In genomic region chr2:25484901-25485647, GRCm38 (mm10) we compare ENCODE assay signal across 15 mouse cellular contexts. TPM values are rescaled to one million over a fixed set of nuclear protein-coding genes. Genes with fewer than 3 reads are reported as not detected.
DNase-seq lines count a peak whose midpoint lies in the region; ATAC-seq and TF ChIP-seq lines count a peak whose summit lies in the region.
"Had no signal": no experiment of that assay in that cellular context is flagged by ENCODE, and none has a peak within 500 bp of the region (broad histone marks: within the 10 kb centered on the region; RNA-seq: fewer than 3 reads in every experiment).

No protein-coding gene starts in this region.

- no peak for TF ChIP-seq EP300 in liver, embryonic 14.5 days (IDR thresholded peaks at IDR 0.05; ENCODE audit: low read depth)

- H3K36me3 ChIP-seq in midbrain, postnatal 0 days (ENCODE audit: insufficient read depth, low read length) = no peaks in the 10 kb centered on the region
- H3K36me3 ChIP-seq in midbrain, embryonic 10.5 days = no peaks in the 10 kb centered on the region
- H3K36me3 ChIP-seq in intestine, embryonic 16.5 days (ENCODE audit: control insufficient read depth, insufficient read depth, low read length) = no peaks in the 10 kb centered on the region
- no peaks in the 10 kb centered on the region for H3K36me3 ChIP-seq in liver, embryonic 14.5 days (replicated peaks; ENCODE audit: control insufficient read depth, insufficient read depth, low read depth)
- H3K36me3 ChIP-seq in forebrain, embryonic 14.5 days (ENCODE audit: control insufficient read depth, insufficient read depth, low read length) = no peaks in the 10 kb centered on the region
- no peaks in the 10 kb centered on the region for H3K36me3 ChIP-seq in midbrain, embryonic 16.5 days (ENCODE audit: control insufficient read depth, insufficient read depth, low read length)
- H3K36me3 ChIP-seq: limb, embryonic 15.5 days had no signal

- H3K9me3 ChIP-seq in midbrain, postnatal 0 days (ENCODE audit: low read length) = no peaks in the 10 kb centered on the region
- H3K9me3 ChIP-seq in midbrain, embryonic 10.5 days (replicated peaks) = no peaks in the 10 kb centered on the region
- no peaks in the 10 kb centered on the region for H3K9me3 ChIP-seq in intestine, embryonic 16.5 days (ENCODE audit: control insufficient read depth, low read length)
- no peaks in the 10 kb centered on the region for H3K9me3 ChIP-seq in liver, embryonic 14.5 days (ENCODE audit: control insufficient read depth, low read length)
- H3K9me3 ChIP-seq in forebrain, embryonic 14.5 days (replicated peaks; ENCODE audit: control insufficient read depth, low read length) = no peaks in the 10 kb centered on the region
- H3K9me3 ChIP-seq in midbrain, embryonic 16.5 days (replicated peaks; ENCODE audit: control insufficient read depth, low read length, poor library complexity, severe bottlenecking) = no peaks in the 10 kb centered on the region
- H3K9me3 ChIP-seq: limb, embryonic 15.5 days had no signal

- TF ChIP-seq CTCF in midbrain, postnatal 0 days (IDR thresholded peaks at IDR 0.05) = no peak
- TF ChIP-seq CTCF in liver, embryonic 14.5 days (IDR thresholded peaks at IDR 0.05; ENCODE audit: low read depth) = no peak

- H3K4me2 ChIP-seq in midbrain, postnatal 0 days (ENCODE audit: low read depth, low read length, poor library complexity, severe bottlenecking) = no peak overlapping the region
- 0 out of 2 replicates have a peak overlapping the region, but pooled peaks have one; percentile 12 for H3K4me2 ChIP-seq in intestine, embryonic 16.5 days (ENCODE audit: low read depth, low read length)
- no peak overlapping the region for H3K4me2 ChIP-seq in liver, embryonic 14.5 days (ENCODE audit: low read depth)
- no peak overlapping the region for H3K4me2 ChIP-seq in forebrain, embryonic 14.5 days (ENCODE audit: low read length)
- no peak overlapping the region for H3K4me2 ChIP-seq in midbrain, embryonic 16.5 days (ENCODE audit: low read length)
- H3K4me2 ChIP-seq: limb, embryonic 15.5 days had no signal

- H3K27me3 ChIP-seq in midbrain, postnatal 0 days (ENCODE audit: insufficient read depth, low read length) = no peaks in the 10 kb centered on the region
- no peaks in the 10 kb centered on the region for H3K27me3 ChIP-seq in midbrain, embryonic 10.5 days (ENCODE audit: low read depth, poor library complexity, severe bottlenecking)
- no peaks in the 10 kb centered on the region for H3K27me3 ChIP-seq in intestine, embryonic 16.5 days (replicated peaks; ENCODE audit: control insufficient read depth, insufficient read depth, low read length)
- no peaks in the 10 kb centered on the region for H3K27me3 ChIP-seq in liver, embryonic 14.5 days (ENCODE audit: control insufficient read depth, insufficient read depth, low read length)
- no peaks in the 10 kb centered on the region for H3K27me3 ChIP-seq in forebrain, embryonic 14.5 days (replicated peaks; ENCODE audit: control insufficient read depth, insufficient read depth, low read length)
- no peaks in the 10 kb centered on the region for H3K27me3 ChIP-seq in midbrain, embryonic 16.5 days (ENCODE audit: control insufficient read depth, insufficient read depth, low read depth, low read length)

- no peak for ATAC-seq in midbrain, postnatal 0 days (ENCODE audit: low FRiP score)
- peak; percentile 79 for ATAC-seq in intestine, embryonic 16.5 days
- ATAC-seq in liver, embryonic 14.5 days (ENCODE audit: insufficient read depth) = peak; percentile 66
- ATAC-seq in erythroid progenitor cell, adult 5-6 weeks (replicated peaks; ENCODE audit: low FRiP score, poor library complexity, severe bottlenecking) = no peak
- no peak for ATAC-seq in forebrain, embryonic 14.5 days
- no peak for ATAC-seq in midbrain, embryonic 16.5 days
- ATAC-seq: CD4-positive, CD25-positive, alpha-beta regulatory T cell, adult 4 months had no signal

- WGBS in midbrain, postnatal 0 days = 65% methylated on average over 11 of the region's 11 CpGs
- WGBS in midbrain, embryonic 10.5 days = 75% methylated on average over 11 of the region's 11 CpGs
- 47% methylated on average over 11 of the region's 11 CpGs for WGBS in intestine, embryonic 16.5 days
- WGBS in liver, embryonic 14.5 days (ENCODE audit: insufficient replicate concordance) = 56% methylated on average over 11 of the region's 11 CpGs
- 70% methylated on average over 11 of the region's 11 CpGs for WGBS in forebrain, embryonic 14.5 days
- WGBS in midbrain, embryonic 16.5 days = 66% methylated on average over 11 of the region's 11 CpGs

- H3K9ac ChIP-seq in midbrain, postnatal 0 days (replicated peaks; ENCODE audit: low read length, poor library complexity, severe bottlenecking) = no peak overlapping the region
- peak overlapping the region; percentile 29; the same call in 1 of the 2 replicates for H3K9ac ChIP-seq in intestine, embryonic 16.5 days (ENCODE audit: low read depth, low read length)
- H3K9ac ChIP-seq in liver, embryonic 14.5 days (replicated peaks) = no peak overlapping the region
- H3K9ac ChIP-seq in forebrain, embryonic 14.5 days (ENCODE audit: low read length) = no peak overlapping the region
- H3K9ac ChIP-seq in midbrain, embryonic 16.5 days (ENCODE audit: low read depth, low read length) = no peak overlapping the region
- H3K9ac ChIP-seq: limb, embryonic 15.5 days had no signal

- H3K4me3 ChIP-seq in midbrain, postnatal 0 days (ENCODE audit: low read depth, low read length) = no peak overlapping the region
- no peak overlapping the region for H3K4me3 ChIP-seq in midbrain, embryonic 10.5 days
- no peak overlapping the region for H3K4me3 ChIP-seq in intestine, embryonic 16.5 days (ENCODE audit: low read length)
- H3K4me3 ChIP-seq in liver, embryonic 14.5 days (ENCODE audit: insufficient read depth in 1 of 2, low read depth in 2 of 2, low read length in 2 of 2) = no peak overlapping the region
- H3K4me3 ChIP-seq in forebrain, embryonic 14.5 days (ENCODE audit: low read depth, low read length) = no peak overlapping the region
- no peak overlapping the region for H3K4me3 ChIP-seq in midbrain, embryonic 16.5 days (ENCODE audit: low read depth, low read length)
- H3K4me3 ChIP-seq: limb, embryonic 15.5 days had no signal

- no peak overlapping the region for H3K27ac ChIP-seq in midbrain, postnatal 0 days (ENCODE audit: low read depth, low read length)
- no peak overlapping the region for H3K27ac ChIP-seq in midbrain, embryonic 10.5 days (replicated peaks)
- H3K27ac ChIP-seq in intestine, embryonic 16.5 days (ENCODE audit: low read length) = peak overlapping the region; percentile 39
- H3K27ac ChIP-seq in liver, embryonic 14.5 days = no peak overlapping the region
- H3K27ac ChIP-seq in forebrain, embryonic 14.5 days (ENCODE audit: low read depth, low read length) = no peak overlapping the region
- no peak overlapping the region for H3K27ac ChIP-seq in midbrain, embryonic 16.5 days (ENCODE audit: low read length)
- H3K27ac ChIP-seq: limb, embryonic 15.5 days had no signal

- no peaks in the 10 kb centered on the region for H3K4me1 ChIP-seq in midbrain, postnatal 0 days (ENCODE audit: insufficient read depth, low read length)
- 0 out of 2 replicates have a peak, but pooled peaks cover 6% of the 10 kb centered on the region for H3K4me1 ChIP-seq in midbrain, embryonic 10.5 days
- H3K4me1 ChIP-seq in intestine, embryonic 16.5 days (ENCODE audit: control insufficient read depth, insufficient read depth, low read length) = peaks cover 15% of the 10 kb centered on the region
- H3K4me1 ChIP-seq in liver, embryonic 14.5 days (replicated peaks; ENCODE audit: control insufficient read depth in 2 of 2, insufficient read depth in 2 of 2, low read length in 1 of 2) = peaks cover 0 to 20% of the 10 kb centered on the region in 2 experiments; a peak in 2 of 4 replicates
- H3K4me1 ChIP-seq in forebrain, embryonic 14.5 days (ENCODE audit: control insufficient read depth, insufficient read depth, low read length) = no peaks in the 10 kb centered on the region
- H3K4me1 ChIP-seq in midbrain, embryonic 16.5 days (ENCODE audit: control insufficient read depth, insufficient read depth, low read length) = no peaks in the 10 kb centered on the region
- H3K4me1 ChIP-seq: limb, embryonic 15.5 days had no signal

- peak; percentile 19 for DNase-seq in midbrain, postnatal 0 days (ENCODE audit: low spot score)
- DNase-seq in midbrain, embryonic 10.5 days (ENCODE audit: low spot score) = no peak
- DNase-seq in liver, embryonic 14.5 days (ENCODE audit: low read depth in 3 of 3, low spot score in 3 of 3) = no peak
- DNase-seq in yolk sac, embryonic 10.5 days (ENCODE audit: low spot score) = peak; percentile 86
- DNase-seq in forebrain, embryonic 14.5 days (ENCODE audit: low spot score) = no peak
- DNase-seq: heart, adult 18-20 months; heart, postnatal 4 days had no signal

RNA-seq across cellular contexts. Expression of gene Lcn12, which starts 8.6 kb away (rescaled TPM):
- not detected in 2 replicates for total RNA-seq in midbrain, postnatal 0 days (2014; rRNA removed)
- not detected in 2 replicates for polyA plus RNA-seq in midbrain, postnatal 0 days (2015; fragmentation: Nextera tagmentation; extraction: Ambion mirVana)
- polyA plus RNA-seq in midbrain, embryonic 10.5 days (2016; fragmentation: Nextera tagmentation; extraction: Ambion mirVana) = not detected in 2 replicates
- 0.32 TPM in 1 of 2 replicates, not detected in the other for polyA plus RNA-seq in intestine, embryonic 16.5 days (2015; fragmentation: Nextera tagmentation; extraction: Ambion mirVana)
- polyA plus RNA-seq in liver, embryonic 14.5 days (2012; rRNA removed) = not detected in 2 replicates
- polyA plus RNA-seq in liver, embryonic 14.5 days (2014; fragmentation: Nextera tagmentation; extraction: Ambion mirVana) = not detected in 2 replicates
- not detected in 2 replicates for total RNA-seq in erythroid progenitor cell, adult 5-6 weeks (2015; ENCODE audit: low replicate concordance)
- total RNA-seq in erythroid progenitor cell, adult 5-6 weeks (2017; ENCODE audit: low replicate concordance) = not detected in 2 replicates
- polyA plus RNA-seq in forebrain, embryonic 14.5 days (2014; fragmentation: Nextera tagmentation; extraction: Ambion mirVana) = not detected in 2 replicates
- polyA plus RNA-seq in midbrain, embryonic 16.5 days (2015; fragmentation: Nextera tagmentation; extraction: Ambion mirVana) = not detected in 2 replicates
- total RNA-seq: heart, adult 18-20 months; heart, postnatal 4 days; layer of hippocampus, adult 8-10 months had no signal
- polyA plus RNA-seq: CD4-positive, CD25-positive, alpha-beta regulatory T cell, adult 4 months; forebrain, embryonic 11.5 days; limb, embryonic 15.5 days; neural tube, embryonic 14.5 days had no signal

RNA-seq across cellular contexts. Expression of gene Ptgds, which starts 15.2 kb away (rescaled TPM):
- total RNA-seq in midbrain, postnatal 0 days (2014; rRNA removed) = 2,128 and 2,726 TPM in 2 replicates
- 2,827 and 3,075 TPM in 2 replicates for polyA plus RNA-seq in midbrain, postnatal 0 days (2015; fragmentation: Nextera tagmentation; extraction: Ambion mirVana)
- 0.16 TPM in 1 of 2 replicates, not detected in the other for polyA plus RNA-seq in midbrain, embryonic 10.5 days (2016; fragmentation: Nextera tagmentation; extraction: Ambion mirVana)
- 4.0 and 4.5 TPM in 2 replicates for polyA plus RNA-seq in intestine, embryonic 16.5 days (2015; fragmentation: Nextera tagmentation; extraction: Ambion mirVana)
- polyA plus RNA-seq in liver, embryonic 14.5 days (2012; rRNA removed) = 0.47 and 0.96 TPM in 2 replicates
- 0.17 TPM in 1 of 2 replicates, not detected in the other for polyA plus RNA-seq in liver, embryonic 14.5 days (2014; fragmentation: Nextera tagmentation; extraction: Ambion mirVana)
- total RNA-seq in erythroid progenitor cell, adult 5-6 weeks (2015; ENCODE audit: low replicate concordance) = not detected in 2 replicates
- not detected in 2 replicates for total RNA-seq in erythroid progenitor cell, adult 5-6 weeks (2017; ENCODE audit: low replicate concordance)
- polyA plus RNA-seq in forebrain, embryonic 14.5 days (2014; fragmentation: Nextera tagmentation; extraction: Ambion mirVana) = 170 and 301 TPM in 2 replicates
- 465 and 593 TPM in 2 replicates for polyA plus RNA-seq in midbrain, embryonic 16.5 days (2015; fragmentation: Nextera tagmentation; extraction: Ambion mirVana)
- polyA plus RNA-seq: CD4-positive, CD25-positive, alpha-beta regulatory T cell, adult 4 months had no signal

RNA-seq across cellular contexts. Expression of gene Fbxw5, which starts 15.5 kb away (rescaled TPM):
- total RNA-seq in midbrain, postnatal 0 days (2014; rRNA removed) = 131 and 148 TPM in 2 replicates
- 106 and 113 TPM in 2 replicates for polyA plus RNA-seq in midbrain, postnatal 0 days (2015; fragmentation: Nextera tagmentation; extraction: Ambion mirVana)
- 91.2 and 108 TPM in 2 replicates for polyA plus RNA-seq in midbrain, embryonic 10.5 days (2016; fragmentation: Nextera tagmentation; extraction: Ambion mirVana)
- polyA plus RNA-seq in intestine, embryonic 16.5 days (2015; fragmentation: Nextera tagmentation; extraction: Ambion mirVana) = 70.2 and 71.9 TPM in 2 replicates
- 6.2 and 8.1 TPM in 2 replicates for polyA plus RNA-seq in liver, embryonic 14.5 days (2012; rRNA removed)
- polyA plus RNA-seq in liver, embryonic 14.5 days (2014; fragmentation: Nextera tagmentation; extraction: Ambion mirVana) = 18.3 and 20.4 TPM in 2 replicates
- 10.1 and 13.0 TPM in 2 replicates for total RNA-seq in erythroid progenitor cell, adult 5-6 weeks (2015; ENCODE audit: low replicate concordance)
- total RNA-seq in erythroid progenitor cell, adult 5-6 weeks (2017; ENCODE audit: low replicate concordance) = 3.6 and 20.9 TPM in 2 replicates
- polyA plus RNA-seq in forebrain, embryonic 14.5 days (2014; fragmentation: Nextera tagmentation; extraction: Ambion mirVana) = 77.9 and 102 TPM in 2 replicates
- polyA plus RNA-seq in midbrain, embryonic 16.5 days (2015; fragmentation: Nextera tagmentation; extraction: Ambion mirVana) = 137 and 139 TPM in 2 replicates

RNA-seq across cellular contexts. Expression of gene C8g, which starts 16.4 kb away (rescaled TPM):
- total RNA-seq in midbrain, postnatal 0 days (2014; rRNA removed) = 2.7 and 4.4 TPM in 2 replicates
- 6.8 TPM in 2 replicates for polyA plus RNA-seq in midbrain, postnatal 0 days (2015; fragmentation: Nextera tagmentation; extraction: Ambion mirVana)
- 5.2 and 5.6 TPM in 2 replicates for polyA plus RNA-seq in midbrain, embryonic 10.5 days (2016; fragmentation: Nextera tagmentation; extraction: Ambion mirVana)
- polyA plus RNA-seq in intestine, embryonic 16.5 days (2015; fragmentation: Nextera tagmentation; extraction: Ambion mirVana) = 6.8 and 8.5 TPM in 2 replicates
- polyA plus RNA-seq in liver, embryonic 14.5 days (2012; rRNA removed) = 26.7 and 31.2 TPM in 2 replicates
- 53.1 and 57.9 TPM in 2 replicates for polyA plus RNA-seq in liver, embryonic 14.5 days (2014; fragmentation: Nextera tagmentation; extraction: Ambion mirVana)
- total RNA-seq in erythroid progenitor cell, adult 5-6 weeks (2015; ENCODE audit: low replicate concordance) = not detected in 2 replicates
- 0.64 TPM in 1 of 2 replicates, not detected in the other for total RNA-seq in erythroid progenitor cell, adult 5-6 weeks (2017; ENCODE audit: low replicate concordance)
- polyA plus RNA-seq in forebrain, embryonic 14.5 days (2014; fragmentation: Nextera tagmentation; extraction: Ambion mirVana) = 4.0 and 4.1 TPM in 2 replicates
- 5.1 and 5.9 TPM in 2 replicates for polyA plus RNA-seq in midbrain, embryonic 16.5 days (2015; fragmentation: Nextera tagmentation; extraction: Ambion mirVana)

RNA-seq across cellular contexts. Expression of gene Paxx, which starts 24.2 kb away (rescaled TPM):
- 163 and 195 TPM in 2 replicates for total RNA-seq in midbrain, postnatal 0 days (2014; rRNA removed)
- polyA plus RNA-seq in midbrain, postnatal 0 days (2015; fragmentation: Nextera tagmentation; extraction: Ambion mirVana) = 151 and 165 TPM in 2 replicates
- 17.4 and 26.4 TPM in 2 replicates for polyA plus RNA-seq in midbrain, embryonic 10.5 days (2016; fragmentation: Nextera tagmentation; extraction: Ambion mirVana)
- polyA plus RNA-seq in intestine, embryonic 16.5 days (2015; fragmentation: Nextera tagmentation; extraction: Ambion mirVana) = 31.5 and 37.4 TPM in 2 replicates
- polyA plus RNA-seq in liver, embryonic 14.5 days (2012; rRNA removed) = 7.9 and 9.2 TPM in 2 replicates
- 6.3 and 7.3 TPM in 2 replicates for polyA plus RNA-seq in liver, embryonic 14.5 days (2014; fragmentation: Nextera tagmentation; extraction: Ambion mirVana)
- total RNA-seq in erythroid progenitor cell, adult 5-6 weeks (2015; ENCODE audit: low replicate concordance) = 17.6 and 24.5 TPM in 2 replicates
- total RNA-seq in erythroid progenitor cell, adult 5-6 weeks (2017; ENCODE audit: low replicate concordance) = 5.3 TPM in 1 of 2 replicates, not detected in the other
- 93.2 and 101 TPM in 2 replicates for polyA plus RNA-seq in forebrain, embryonic 14.5 days (2014; fragmentation: Nextera tagmentation; extraction: Ambion mirVana)
- 121 and 130 TPM in 2 replicates for polyA plus RNA-seq in midbrain, embryonic 16.5 days (2015; fragmentation: Nextera tagmentation; extraction: Ambion mirVana)

Comparison
In these comparisons a context has a peak if more than half of its experiments do, and no peak if none do; other contexts are left out.
1. DNase-seq: peak in midbrain, postnatal 0 days (single experiment) and yolk sac, embryonic 10.5 days (single experiment); none in midbrain, embryonic 10.5 days (single experiment), liver, embryonic 14.5 days (0 of 3) and forebrain, embryonic 14.5 days (single experiment).
2. RNA of gene Ptgds, which starts 15.2 kb away (polyA plus RNA-seq): 2,827 to 3,075 TPM in midbrain, postnatal 0 days, 465 to 593 TPM in midbrain, embryonic 16.5 days and 170 to 301 TPM in forebrain, embryonic 14.5 days; 4.0 to 4.5 TPM in intestine, embryonic 16.5 days, 0.17 to 0.96 TPM in liver, embryonic 14.5 days and 0.16 TPM in midbrain, embryonic 10.5 days; every median in the first group is over 10 times any median in the second.
3. ATAC-seq: peak in intestine, embryonic 16.5 days (single experiment) and liver, embryonic 14.5 days (single experiment); none in midbrain, postnatal 0 days (single experiment), erythroid progenitor cell, adult 5-6 weeks (single experiment), forebrain, embryonic 14.5 days (single experiment) and midbrain, embryonic 16.5 days (single experiment).